Mouse (Mus musculus) intestine, embryonic 16.5 days (tissue): Measurements from ENCODE around the gene Rsu1. TPM values are rescaled to one million over a fixed set of nuclear protein-coding genes. Genes with fewer than 3 reads are reported as not detected.
"Not testable (repeated sequence)": the region's sequence is repeated elsewhere in the genome, so short reads cannot be mapped to it uniquely, and the experiment has no call there.

ENCODE experiments used
- ATAC-seq: fragments of 200-750 bp; cut with Nextera tagmentation; 2 replicates; pipeline ENCODE4 v1.8.0; 2017; ENCODE audit warnings: moderate TSS enrichment, moderate library complexity
- H3K27ac ChIP-seq: fragments of 300-500 bp; sonication (generic); 2 replicates; pipeline ENCODE4 v1.5.1; 2014; ENCODE audit warnings: mild to moderate bottlenecking, low read length
- H3K27me3 ChIP-seq: fragments of 300-500 bp; sonication (generic); replicated peaks from 2 replicates; pipeline ENCODE4 v1.6.1; 2014; ENCODE audit warnings: low read length, control low read depth, mixed read lengths; ENCODE audit not compliant: control insufficient read depth, insufficient read depth
- H3K36me3 ChIP-seq: fragments of 300-500 bp; sonication (generic); 2 replicates; pipeline ENCODE4 v1.6.1; 2014; ENCODE audit warnings: low read length, control low read depth; ENCODE audit not compliant: control insufficient read depth, insufficient read depth
- H3K4me1 ChIP-seq: fragments of 300-500 bp; sonication (generic); 2 replicates; pipeline ENCODE4 v1.6.1; 2014; ENCODE audit warnings: low read length, control low read depth, mixed read lengths; ENCODE audit not compliant: control insufficient read depth, insufficient read depth
- H3K4me2 ChIP-seq: fragments of 300-500 bp; sonication (generic); 2 replicates; pipeline ENCODE4 v1.6.1; 2014; ENCODE audit warnings: low read depth, low read length, control low read depth
- H3K4me3 ChIP-seq: fragments of 300-500 bp; sonication (generic); 2 replicates; pipeline ENCODE4 v1.5.1; 2014; ENCODE audit warnings: mild to moderate bottlenecking, low read length
- H3K9ac ChIP-seq: fragments of 300-500 bp; sonication (generic); 2 replicates; pipeline ENCODE4 v1.6.1; 2014; ENCODE audit warnings: low read depth, low read length
- H3K9me3 ChIP-seq: fragments of 300-500 bp; sonication (generic); 2 replicates; pipeline ENCODE4 v1.6.1; 2016; ENCODE audit warnings: low read length, control low read depth; ENCODE audit not compliant: control insufficient read depth
- WGBS: fragments of 180-500 bp; shearing (Covaris S2); extraction: QIAGEN DNeasy Blood & Tissue Kit; methylation state at CpG from one replicate; pipeline ENCODE4 v1.1.7; 2014; 5-methylcytosine and 5-hydroxymethylcytosine counted together
- polyA plus RNA-seq: library from polyadenylated mRNA; unstranded; fragments of >200 nt; fragmentation: Nextera tagmentation; extraction: Ambion mirVana; gene quantifications from 2 replicates; pipeline ENCODE4 v1.2.1, GENCODE M21; 2015

Gene Rsu1
- polyA plus RNA-seq, 1 experiment from 2014 or later: 103 TPM

GRCm38 (mm10) chr2:13202805-13203475 is 68.3 kb downstream of the Rsu1 start:
- ATAC-seq: no peak

GRCm38 (mm10) chr2:13199713-13200112 is 71.5 kb downstream of the Rsu1 start:
- H3K27ac ChIP-seq: no peak overlapping the region
- H3K9ac ChIP-seq: no peak overlapping the region
- no peak for ATAC-seq
- 70% methylated on average over 7 of the region's 7 CpGs for WGBS
- H3K36me3 ChIP-seq: no peaks in the 10 kb centered on the region
- no peaks in the 10 kb centered on the region for H3K9me3 ChIP-seq
- H3K4me2 ChIP-seq: no peak overlapping the region
- no peak overlapping the region for H3K4me3 ChIP-seq
- no peaks in the 10 kb centered on the region for H3K27me3 ChIP-seq
- no peaks in the 10 kb centered on the region for H3K4me1 ChIP-seq

More at GRCm38 (mm10) chr2:13202805-13203475, 68.3 kb downstream of the Rsu1 start:
- H3K4me3 ChIP-seq: no peak overlapping the region
- H3K9me3 ChIP-seq: no peaks in the 10 kb centered on the region
- H3K36me3 ChIP-seq: no peaks in the 10 kb centered on the region
- 78% methylated on average over 6 of the region's 6 CpGs for WGBS
- H3K4me1 ChIP-seq: no peaks in the 10 kb centered on the region
- no peak overlapping the region for H3K27ac ChIP-seq
- H3K9ac ChIP-seq: no peak overlapping the region
- H3K4me2 ChIP-seq: no peak overlapping the region
- H3K27me3 ChIP-seq: no peaks in the 10 kb centered on the region

GRCm38 (mm10) chr2:13199033-13199432 is 72.2 kb downstream of the Rsu1 start:
- Histone ChIP-seq H3K4me3 (no peak overlapping the region), H3K4me1 (no peaks in the 10 kb centered on the region), H3K36me3 (no peaks in the 10 kb centered on the region), H3K27ac (no peak overlapping the region), H3K27me3 (no peaks in the 10 kb centered on the region), H3K9ac (no peak overlapping the region), H3K9me3 (no peaks in the 10 kb centered on the region), H3K4me2 (no peak overlapping the region)
- ATAC-seq: no peak
- 67% methylated on average over 2 of the region's 2 CpGs for WGBS

GRCm38 (mm10) chr2:13195540-13195939 is 75.7 kb downstream of the Rsu1 start:
- no peak overlapping the region for H3K4me2 ChIP-seq
- no peaks in the 10 kb centered on the region for H3K27me3 ChIP-seq
- WGBS: 63% methylated on average over 7 of the region's 7 CpGs
- ATAC-seq: no peak
- H3K27ac ChIP-seq: no peak overlapping the region
- no peaks in the 10 kb centered on the region for H3K4me1 ChIP-seq
- no peak overlapping the region for H3K4me3 ChIP-seq
- no peaks in the 10 kb centered on the region for H3K9me3 ChIP-seq
- H3K9ac ChIP-seq: no peak overlapping the region
- H3K36me3 ChIP-seq: no peaks in the 10 kb centered on the region

GRCm38 (mm10) chr2:13192157-13192556 is 79.1 kb downstream of the Rsu1 start:
- ATAC-seq: no peak
- Histone ChIP-seq H3K27me3 (no peaks in the 10 kb centered on the region), H3K4me3 (no peak overlapping the region), H3K4me1 (no peaks in the 10 kb centered on the region), H3K36me3 (no peaks in the 10 kb centered on the region), H3K9me3 (no peaks in the 10 kb centered on the region), H3K9ac (no peak overlapping the region), H3K27ac (no peak overlapping the region), H3K4me2 (no peak overlapping the region)
- 85% methylated on average over 1 of the region's 1 CpGs for WGBS

- ATAC-seq: no peak
- Histone ChIP-seq H3K4me2 (no peak overlapping the region), H3K27ac (no peak overlapping the region), H3K4me3 (no peak overlapping the region), H3K9me3 (no peaks in the 10 kb centered on the region), H3K27me3 (no peaks in the 10 kb centered on the region), H3K9ac (no peak overlapping the region), H3K4me1 (no peaks in the 10 kb centered on the region), H3K36me3 (no peaks in the 10 kb centered on the region)
- 86% methylated on average over 4 of the region's 4 CpGs for WGBS
Observed at GRCm38 (mm10) chr2:13190767-13191166, 80.4 kb downstream of the Rsu1 start.

- Histone ChIP-seq H3K9ac (no peak overlapping the region), H3K4me1 (no peaks in the 10 kb centered on the region), H3K9me3 (no peaks in the 10 kb centered on the region), H3K27ac (no peak overlapping the region), H3K4me2 (no peak overlapping the region), H3K4me3 (no peak overlapping the region), H3K27me3 (no peaks in the 10 kb centered on the region), H3K36me3 (no peaks in the 10 kb centered on the region)
- no peak for ATAC-seq
- WGBS: 87% methylated on average over 11 of the region's 11 CpGs
Observed at GRCm38 (mm10) chr2:13188831-13189495, 82.3 kb downstream of the Rsu1 start.

GRCm38 (mm10) chr2:13183124-13183523 is 88.1 kb downstream of the Rsu1 start:
- 88% methylated on average over 3 of the region's 3 CpGs for WGBS

GRCm38 (mm10) chr2:13181899-13182298 is 89.3 kb downstream of the Rsu1 start:
- H3K4me3 ChIP-seq, H3K36me3 ChIP-seq, H3K4me2 ChIP-seq, H3K9me3 ChIP-seq, H3K9ac ChIP-seq, H3K4me1 ChIP-seq, H3K27ac ChIP-seq, H3K27me3 ChIP-seq: not testable (repeated sequence)
- WGBS: no CpG with 5 or more reads among the region's 3 CpGs
- 0 out of 2 replicates have a peak, but pooled peaks have one; percentile 21 for ATAC-seq

More at GRCm38 (mm10) chr2:13183124-13183523, 88.1 kb downstream of the Rsu1 start:
- H3K27me3 ChIP-seq: no peaks in the 10 kb centered on the region
- no peak overlapping the region for H3K27ac ChIP-seq
- no peaks in the 10 kb centered on the region for H3K4me1 ChIP-seq
- no peaks in the 10 kb centered on the region for H3K36me3 ChIP-seq
- H3K4me3 ChIP-seq: no peak overlapping the region
- no peak overlapping the region for H3K9ac ChIP-seq
- no peaks in the 10 kb centered on the region for H3K9me3 ChIP-seq
- no peak overlapping the region for H3K4me2 ChIP-seq
- no peak for ATAC-seq
